Mouse (Mus musculus): ENCODE data around the gene Klhl31. TPM values are rescaled to one million over a fixed set of nuclear protein-coding genes. Genes with fewer than 3 reads are reported as not detected.

Klhl31 gene
- total RNA-seq (2015) = not detected in 2 replicates
- total RNA-seq (2017) = not detected in 2 replicates

DNA sequence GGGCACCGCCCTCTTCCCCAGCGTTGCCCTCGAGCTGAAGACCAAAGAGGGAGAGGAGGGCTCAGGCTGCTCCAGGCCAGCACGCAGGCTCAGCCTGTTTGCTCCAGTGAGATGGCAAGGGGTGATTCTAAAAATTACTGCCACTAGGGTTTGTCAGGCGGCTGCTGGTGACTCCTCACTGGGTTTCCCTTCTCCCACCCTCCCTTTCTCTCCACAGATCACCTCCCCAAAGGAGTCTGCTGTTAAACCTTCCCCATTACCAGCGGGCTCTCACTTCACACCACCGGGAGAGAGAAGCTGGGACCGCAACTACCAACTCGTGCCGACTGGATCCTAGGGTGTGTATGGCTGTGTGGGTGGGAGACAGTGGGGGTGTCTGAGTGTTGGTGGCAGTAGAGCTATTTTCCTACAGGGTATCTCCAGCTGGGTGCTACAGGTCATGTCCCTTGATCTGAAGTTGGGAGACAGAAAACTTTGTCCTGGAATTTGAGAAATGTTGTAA, at the start of gene Klhl31:
Gene Klhl31 (plus strand): TSS at position 51 of the 502 bp plus-strand sequence.
- ATAC-seq (replicated peaks; ENCODE audit: poor library complexity) = no peak

DNA sequence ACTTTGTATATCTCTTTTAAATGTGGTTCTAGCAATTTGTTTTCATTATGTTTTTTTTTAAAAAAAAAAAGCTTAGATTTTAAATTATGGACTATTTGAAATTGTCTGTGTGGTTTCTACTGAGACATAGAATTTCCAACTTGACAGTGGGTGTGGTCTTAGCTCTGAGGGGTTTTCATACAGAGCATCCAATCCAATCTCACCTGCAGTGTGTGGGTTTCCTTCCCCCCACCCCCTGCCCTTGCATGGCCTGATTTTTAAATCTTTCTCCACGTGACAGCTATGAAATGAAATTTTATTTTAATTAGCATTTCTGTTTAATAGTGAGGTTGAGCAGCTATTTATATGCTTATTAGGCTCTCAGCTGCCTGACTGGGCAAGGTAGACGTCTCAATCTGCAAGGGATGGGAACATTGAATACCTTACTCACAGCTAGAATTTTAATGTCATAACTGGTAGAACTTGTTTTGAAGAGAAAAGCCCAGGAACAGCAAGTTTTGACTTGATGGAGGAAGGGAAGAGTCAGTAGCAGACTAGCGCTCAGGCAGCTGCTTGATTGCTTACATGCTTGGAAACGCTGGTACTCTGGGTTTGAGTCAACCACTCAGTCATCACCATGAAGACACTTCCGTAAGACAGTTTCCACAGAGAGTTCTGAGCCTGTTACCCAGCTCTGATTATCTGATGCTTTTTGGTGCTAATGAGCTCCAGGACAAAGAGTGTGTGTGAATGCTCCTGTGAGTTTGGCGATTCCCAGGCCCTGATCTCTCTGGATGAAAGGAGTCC, 49.3 kb upstream of the Klhl31 start:
- ATAC-seq (replicated peaks; ENCODE audit: poor library complexity) = no peak

DNA sequence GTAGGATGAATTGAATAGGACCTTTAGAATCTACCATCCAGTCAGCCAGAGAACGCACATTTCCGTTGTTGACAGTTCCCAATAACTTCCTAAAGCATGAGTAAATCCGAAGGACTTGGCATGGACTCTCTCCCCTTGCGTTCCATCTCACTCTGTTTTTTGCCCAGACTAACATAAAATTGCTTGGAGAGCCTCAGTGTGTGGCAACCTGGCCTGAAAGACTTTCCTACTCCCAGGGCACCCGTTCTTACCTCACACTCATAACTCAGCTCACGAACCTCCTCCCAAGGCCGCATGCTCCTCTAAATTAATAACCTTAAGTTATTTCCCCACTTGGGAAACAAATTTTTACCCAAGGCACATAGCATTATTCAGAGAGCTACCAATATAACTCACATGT, 48.7 kb upstream of the Klhl31 start:
- ATAC-seq (replicated peaks; ENCODE audit: poor library complexity) = no peak

DNA sequence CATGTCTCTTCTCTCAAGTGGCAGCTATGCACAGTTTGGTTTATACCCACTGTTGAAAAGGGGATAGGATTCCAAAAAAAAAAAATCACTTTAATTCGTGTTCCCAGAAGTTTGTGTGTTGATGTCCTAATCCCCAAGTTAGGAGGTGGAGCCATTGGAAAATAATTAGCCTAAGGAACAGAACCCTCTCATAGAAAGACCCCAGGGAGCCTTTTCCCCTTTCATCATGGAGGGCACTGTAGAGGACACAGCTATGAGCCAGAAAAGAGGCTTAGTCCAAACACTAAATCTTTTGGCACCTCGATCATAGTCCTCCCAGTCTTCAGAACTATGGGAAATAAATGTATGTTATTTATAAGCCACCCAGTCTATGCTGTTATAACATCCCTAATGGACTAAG, 46.8 kb upstream of the Klhl31 start:
- no peak for ATAC-seq (replicated peaks; ENCODE audit: poor library complexity)

DNA sequence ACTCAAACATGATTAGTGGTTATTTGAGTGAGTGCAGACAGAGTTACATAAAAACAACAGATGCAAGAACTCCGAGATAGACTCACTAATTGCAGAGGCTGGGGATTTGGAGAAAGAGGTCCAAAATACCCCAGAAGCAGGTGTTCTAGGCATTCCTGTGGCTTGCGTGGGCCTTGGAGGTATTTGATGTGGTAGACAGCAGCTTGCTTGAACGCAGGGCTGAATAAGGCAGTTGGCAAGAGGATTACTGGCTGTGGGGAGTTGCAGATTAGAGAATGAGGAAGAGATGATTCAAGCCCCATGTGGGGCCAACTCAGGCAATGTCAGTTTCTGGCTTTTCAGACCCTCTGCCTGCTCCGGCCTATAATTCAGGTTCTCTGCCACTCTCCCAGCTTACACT, 43.9 kb upstream of the Klhl31 start:
- 0 out of 2 replicates have a peak, but pooled peaks have one; percentile 25 for ATAC-seq (replicated peaks; ENCODE audit: poor library complexity)

DNA sequence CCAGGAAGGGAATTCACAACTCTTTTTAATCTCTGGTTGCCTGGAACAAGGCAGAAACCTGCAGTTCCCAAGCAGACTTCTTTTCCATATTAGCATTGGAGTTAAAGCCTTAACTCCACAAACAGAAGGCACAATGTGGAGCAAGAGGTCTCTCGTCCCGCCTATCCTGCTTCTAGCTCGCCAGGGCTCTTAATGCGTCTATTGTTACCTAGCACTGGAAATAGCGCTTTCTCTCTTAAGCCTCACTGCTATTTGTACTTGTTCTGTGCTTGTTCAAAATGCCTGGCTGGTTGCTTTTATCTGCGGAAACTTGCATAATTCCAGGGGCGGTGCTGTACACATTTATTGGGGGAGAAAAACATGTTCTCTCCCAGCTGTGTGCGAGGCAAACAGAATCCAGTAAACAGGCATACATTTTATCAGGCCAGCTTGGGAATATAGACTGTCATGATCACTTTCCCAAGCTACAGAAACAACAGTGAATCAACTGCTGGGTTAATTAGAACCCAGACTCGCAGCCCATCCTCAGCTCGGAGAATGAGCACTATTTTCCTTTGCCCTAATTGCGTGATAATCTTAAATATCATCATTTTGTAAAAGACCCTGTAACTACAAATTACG, 41.2 kb upstream of the Klhl31 start:
- ATAC-seq (replicated peaks; ENCODE audit: poor library complexity) = no peak

DNA sequence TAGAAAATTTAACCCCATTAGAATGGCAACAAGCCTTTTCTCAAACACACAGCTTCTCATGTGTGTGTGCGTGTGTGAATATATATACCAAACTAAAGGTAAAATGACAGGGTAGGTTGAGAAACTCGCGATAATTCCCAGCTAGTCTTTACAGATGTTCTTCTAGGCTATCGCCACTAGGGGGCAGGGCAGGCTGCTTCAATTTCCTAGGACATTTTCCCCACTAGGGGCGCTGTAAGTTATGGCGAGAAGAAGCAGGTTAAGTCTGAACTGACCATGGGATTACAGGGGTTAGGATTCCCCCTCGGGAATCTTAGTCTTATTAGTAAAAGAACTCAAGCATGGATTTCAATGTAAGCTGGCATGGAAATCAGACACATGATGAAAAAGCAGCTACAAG, 39.9 kb upstream of the Klhl31 start:
- peak; percentile 96 for ATAC-seq (replicated peaks; ENCODE audit: poor library complexity)

DNA sequence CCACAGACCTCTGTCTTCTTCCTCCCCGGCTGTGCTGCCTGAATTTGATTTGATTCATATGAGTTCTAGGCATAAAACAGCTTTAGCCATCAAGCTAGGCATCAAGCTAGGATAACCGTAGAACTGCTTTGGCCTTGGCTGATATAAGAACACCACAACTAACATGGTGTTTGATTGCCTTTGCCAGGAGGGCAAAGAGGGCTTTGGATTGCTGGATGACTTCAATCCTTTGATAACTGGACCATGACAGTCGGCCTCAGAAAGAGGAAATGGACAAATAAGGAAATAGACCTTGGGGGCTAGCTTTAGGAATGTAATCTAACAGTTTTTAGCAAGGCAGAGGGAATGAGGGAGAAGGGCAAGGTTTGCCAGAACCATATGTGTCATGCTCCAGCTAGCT, 37.7 kb upstream of the Klhl31 start:
- no peak for ATAC-seq (replicated peaks; ENCODE audit: poor library complexity)

DNA sequence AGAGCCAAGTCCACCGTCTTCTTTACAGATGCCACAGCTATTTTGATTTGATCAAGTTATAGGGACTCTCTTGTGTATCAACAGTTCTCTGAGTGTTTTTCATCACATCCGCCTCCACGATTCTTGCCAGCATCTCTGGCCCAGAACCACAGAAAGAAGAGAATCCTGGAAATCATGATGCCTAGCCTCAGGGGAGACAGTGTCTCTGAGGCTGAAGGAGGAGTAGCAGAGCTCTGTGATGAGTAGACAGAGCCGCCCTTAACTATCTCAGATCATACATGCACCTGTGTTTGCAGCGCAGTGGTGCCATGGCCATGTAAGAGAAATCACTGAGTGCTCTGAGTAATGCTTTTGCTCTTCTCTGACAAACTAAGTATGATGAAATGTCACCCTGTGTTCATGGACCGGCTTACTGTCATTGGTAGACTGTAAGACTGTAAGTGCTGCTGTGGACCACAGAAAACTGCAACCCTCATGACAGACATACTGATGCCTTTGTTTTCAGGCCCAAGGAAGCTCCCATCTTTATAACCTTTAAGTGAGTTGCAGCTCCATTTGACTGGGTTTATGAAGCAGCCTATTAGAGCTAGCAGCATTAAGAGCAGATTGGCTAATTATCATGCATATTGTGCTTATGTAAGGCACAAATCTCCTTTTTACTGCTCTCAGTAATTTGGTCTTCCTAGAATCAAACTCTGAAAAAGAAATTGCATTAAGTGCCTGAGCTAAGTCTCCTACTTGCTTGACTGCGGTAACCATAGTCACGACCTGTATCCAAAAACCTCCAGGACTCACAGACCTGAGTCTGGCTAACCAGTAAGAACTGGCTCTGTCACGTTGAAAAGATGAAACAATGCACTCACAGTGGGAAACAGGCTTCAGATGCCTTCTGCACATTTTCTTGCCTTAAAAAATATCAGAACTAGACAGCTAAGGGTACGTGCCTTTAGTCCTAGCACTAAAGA, 33.7 kb upstream of the Klhl31 start:
- ATAC-seq (replicated peaks; ENCODE audit: poor library complexity) = no peak

DNA sequence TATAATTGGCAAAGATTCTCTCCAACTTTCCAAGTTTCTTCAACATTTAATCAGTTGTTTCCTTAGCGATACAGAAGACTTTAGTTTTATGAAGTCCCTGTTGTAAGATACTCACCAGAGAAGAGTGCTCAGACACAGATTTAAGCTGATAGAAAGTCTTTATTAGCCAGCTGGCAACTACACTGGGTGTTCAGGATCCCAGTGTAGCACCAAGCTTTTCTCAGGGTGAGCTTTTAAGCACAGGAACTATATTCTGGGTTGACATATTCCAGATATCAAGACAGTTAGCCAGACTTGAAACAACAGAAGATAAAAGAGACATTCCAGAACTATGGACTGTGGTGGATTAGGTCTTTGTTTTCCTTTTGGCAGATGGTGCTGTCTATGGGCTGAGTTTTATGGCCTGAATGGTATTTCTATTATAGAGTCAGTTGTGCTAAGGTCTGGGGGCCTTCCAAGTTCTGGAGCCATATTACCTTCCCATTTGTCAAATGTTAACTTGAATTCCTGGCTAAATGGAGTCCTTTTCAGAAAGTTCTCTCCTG, 32.3 kb upstream of the Klhl31 start:
- no peak for ATAC-seq (replicated peaks; ENCODE audit: poor library complexity)

DNA sequence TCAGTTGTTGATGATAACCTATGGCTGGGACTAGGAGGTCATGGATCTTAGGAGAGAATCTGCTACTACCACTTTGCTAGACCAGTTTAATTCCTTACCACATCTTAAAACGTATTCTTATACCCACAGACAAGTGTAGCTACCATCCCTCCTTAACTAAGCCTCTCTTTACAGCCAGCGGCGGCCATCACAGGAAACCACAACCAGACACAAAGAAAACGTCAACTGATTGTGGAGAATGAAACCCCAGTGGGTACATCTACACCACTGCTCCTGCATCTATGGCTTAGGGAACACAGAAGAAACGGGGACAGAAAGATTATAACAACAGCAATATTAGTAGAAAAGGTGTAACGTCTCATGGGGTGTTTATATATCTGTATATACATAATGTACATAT, 29.0 kb upstream of the Klhl31 start:
- ATAC-seq (replicated peaks; ENCODE audit: poor library complexity) = peak; percentile 50; the same call in 1 of the 2 replicates

DNA sequence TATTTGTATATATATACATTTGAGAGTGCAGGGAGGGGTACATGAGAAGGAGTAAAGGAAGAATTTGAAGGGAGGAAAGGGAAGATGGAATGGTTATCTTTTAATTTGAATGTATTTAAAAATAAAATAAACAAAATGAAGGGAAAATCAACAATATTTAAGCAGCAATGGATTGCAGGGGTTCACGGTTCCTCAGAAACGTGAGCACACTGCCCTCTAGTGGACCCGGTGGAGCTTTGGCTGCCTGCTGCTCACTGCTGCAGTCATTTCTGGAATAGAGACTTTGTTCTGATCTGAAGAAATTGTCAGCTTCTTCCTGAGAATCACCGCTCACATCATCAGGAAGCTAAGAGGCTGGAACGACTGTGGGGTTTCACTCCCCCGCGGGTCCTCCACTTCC, 28.5 kb upstream of the Klhl31 start:
- peak; percentile 80 for ATAC-seq (replicated peaks; ENCODE audit: poor library complexity)

DNA sequence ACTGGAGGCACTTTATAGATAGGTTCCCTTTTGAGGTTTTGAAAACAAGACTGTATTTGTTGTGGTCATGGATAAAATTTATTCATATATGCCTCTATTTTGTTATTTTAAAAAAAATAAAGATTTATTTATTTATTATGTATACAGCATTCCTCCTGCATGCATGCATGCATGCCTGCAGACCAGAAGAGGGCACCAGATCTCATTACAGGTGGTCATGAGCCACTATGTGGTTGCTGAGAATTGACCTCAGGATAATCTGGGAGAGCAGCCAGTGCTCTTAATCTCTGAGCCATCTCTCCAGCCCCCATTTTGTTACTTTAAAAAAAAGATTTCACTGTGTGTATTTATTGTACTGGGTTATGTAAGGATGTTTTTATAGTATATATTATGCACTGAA, 25.5 kb upstream of the Klhl31 start:
- 0 out of 2 replicates have a peak, but pooled peaks have one; percentile 29 for ATAC-seq (replicated peaks; ENCODE audit: poor library complexity)

DNA sequence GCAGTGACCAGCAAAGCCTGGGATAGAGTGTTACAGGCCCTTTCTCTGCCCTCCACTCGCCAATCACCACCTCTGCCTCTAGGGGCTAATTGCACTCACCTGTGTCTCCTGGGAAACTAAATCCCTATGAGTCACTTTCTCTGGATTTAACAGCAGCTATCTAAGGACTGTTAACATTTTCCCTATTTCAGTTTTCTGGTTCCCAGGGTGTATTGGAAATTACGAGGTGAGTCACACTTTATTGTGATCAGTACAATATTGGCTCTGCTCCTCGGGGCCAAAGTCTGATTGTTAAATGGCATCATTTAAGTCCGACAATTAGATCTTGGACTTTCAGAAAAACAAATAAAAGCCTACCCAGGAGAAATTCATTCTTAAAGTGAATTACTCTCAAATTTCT, 24.0 kb upstream of the Klhl31 start:
- ATAC-seq (replicated peaks; ENCODE audit: poor library complexity) = no peak

DNA sequence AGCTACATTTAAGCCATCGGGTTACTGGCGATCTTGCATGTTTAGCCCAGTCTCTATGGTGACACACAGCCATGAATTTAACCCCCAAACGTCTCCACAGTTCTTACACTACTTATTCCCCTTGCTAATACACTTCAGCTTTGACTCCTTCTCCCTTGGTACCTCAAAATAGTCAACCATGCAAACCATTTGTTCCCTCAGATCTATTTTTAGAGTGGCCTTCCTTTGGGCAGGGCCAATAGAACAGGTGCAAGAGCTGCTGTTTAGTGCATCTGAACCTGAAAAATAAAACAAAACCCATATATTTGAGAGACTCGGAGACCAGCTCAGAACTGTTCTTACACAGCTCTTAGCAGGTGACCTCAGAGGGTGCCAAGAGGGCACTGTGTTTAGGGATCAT, 20.4 kb upstream of the Klhl31 start:
- ATAC-seq (replicated peaks; ENCODE audit: poor library complexity) = no peak

DNA sequence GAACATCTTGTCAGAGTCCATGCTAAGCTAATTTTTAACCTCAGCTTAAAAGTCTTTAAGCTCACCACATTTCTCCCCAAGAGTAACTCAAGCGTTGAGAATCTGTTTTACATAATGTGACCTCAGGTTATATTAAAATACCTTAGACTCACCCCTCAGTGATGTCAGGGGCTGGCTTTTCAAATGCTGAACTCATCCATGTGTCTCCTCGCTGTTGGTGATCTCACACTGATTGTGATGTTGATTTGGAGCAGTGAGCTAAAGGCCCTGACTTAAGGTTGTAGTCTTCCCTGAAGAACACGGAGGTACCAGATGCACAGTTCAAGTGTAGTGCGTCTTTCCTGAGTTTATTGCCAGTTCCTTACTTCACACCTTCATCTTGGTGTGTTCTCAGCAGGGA, 19.5 kb upstream of the Klhl31 start:
- ATAC-seq (replicated peaks; ENCODE audit: poor library complexity) = no peak

DNA sequence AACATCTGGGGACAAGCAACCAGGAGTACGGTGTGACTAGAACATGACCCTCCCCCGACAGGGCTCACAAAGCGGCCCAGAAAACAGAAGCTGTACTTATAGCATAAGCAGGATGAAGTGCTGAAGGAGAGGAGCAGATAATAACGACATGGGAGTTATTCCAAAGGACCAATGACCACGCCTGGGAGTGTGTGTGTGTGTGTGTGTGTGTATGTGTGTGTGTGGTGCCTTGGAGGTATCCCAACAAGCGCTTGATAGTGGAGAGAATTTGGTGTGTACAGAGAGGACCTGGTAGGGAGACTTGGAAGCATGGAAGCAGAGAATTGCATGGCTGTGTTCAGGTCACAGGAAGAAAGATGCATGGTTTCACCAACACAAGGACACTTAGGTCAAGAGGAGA, 18.5 kb upstream of the Klhl31 start:
- no peak for ATAC-seq (replicated peaks; ENCODE audit: poor library complexity)

DNA sequence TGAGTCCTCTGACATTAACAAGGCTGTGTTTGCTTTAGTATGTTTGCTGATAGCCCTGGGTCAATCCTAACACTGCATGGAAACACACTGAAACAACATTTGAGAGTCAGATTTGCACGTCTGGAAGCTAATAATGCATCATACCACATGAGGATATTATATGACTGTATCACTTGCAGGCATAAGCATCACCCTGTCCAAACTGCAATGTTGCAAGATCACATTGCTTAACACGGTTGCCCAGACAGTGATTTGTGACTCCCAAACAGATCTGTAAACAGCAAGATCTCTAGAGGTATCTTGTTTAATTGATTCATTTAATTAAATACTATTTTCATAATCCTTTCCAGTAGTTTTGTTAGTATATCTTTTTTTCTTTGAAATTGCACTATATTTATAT, 17.9 kb upstream of the Klhl31 start:
- no peak for ATAC-seq (replicated peaks; ENCODE audit: poor library complexity)

DNA sequence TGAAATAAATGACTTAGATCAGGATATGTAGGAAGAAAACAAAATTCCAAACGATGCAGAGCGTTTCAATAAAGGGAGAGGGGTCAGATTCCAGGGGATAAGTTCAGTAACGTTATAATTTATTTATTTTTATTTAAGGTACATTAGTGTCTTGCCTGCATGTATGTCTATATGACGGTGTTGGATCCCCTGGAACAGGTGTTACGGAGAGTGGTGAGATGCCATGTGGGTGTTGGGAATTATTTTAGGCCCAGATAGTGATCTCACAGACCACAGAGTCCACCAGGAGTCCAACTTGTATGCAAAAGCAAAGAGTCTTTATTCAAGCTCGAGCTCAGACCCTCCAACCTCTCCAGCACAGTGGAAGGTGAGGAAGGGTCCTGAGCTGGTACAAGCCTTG, 16.2 kb upstream of the Klhl31 start:
- no peak for ATAC-seq (replicated peaks; ENCODE audit: poor library complexity)

DNA sequence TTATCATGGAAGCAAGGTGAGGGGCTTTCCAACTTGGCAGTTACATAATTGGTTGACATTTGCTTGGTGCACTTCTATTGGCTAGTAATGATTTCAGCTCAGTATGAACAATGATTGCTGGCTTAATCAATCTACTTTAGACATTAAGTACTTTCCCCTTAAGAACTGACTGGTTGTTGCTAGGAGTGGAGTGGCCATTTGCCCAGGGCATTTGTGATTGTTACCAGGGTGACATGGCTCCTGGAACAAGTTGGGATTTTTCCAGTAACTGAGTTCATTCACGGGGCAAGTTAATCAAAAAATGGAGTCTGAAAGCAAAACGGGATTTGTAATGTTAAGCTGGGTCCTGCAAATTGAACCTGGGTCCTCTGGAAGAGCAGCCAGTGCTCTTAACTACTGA, 15.8 kb upstream of the Klhl31 start:
- no peak for ATAC-seq (replicated peaks; ENCODE audit: poor library complexity)

DNA sequence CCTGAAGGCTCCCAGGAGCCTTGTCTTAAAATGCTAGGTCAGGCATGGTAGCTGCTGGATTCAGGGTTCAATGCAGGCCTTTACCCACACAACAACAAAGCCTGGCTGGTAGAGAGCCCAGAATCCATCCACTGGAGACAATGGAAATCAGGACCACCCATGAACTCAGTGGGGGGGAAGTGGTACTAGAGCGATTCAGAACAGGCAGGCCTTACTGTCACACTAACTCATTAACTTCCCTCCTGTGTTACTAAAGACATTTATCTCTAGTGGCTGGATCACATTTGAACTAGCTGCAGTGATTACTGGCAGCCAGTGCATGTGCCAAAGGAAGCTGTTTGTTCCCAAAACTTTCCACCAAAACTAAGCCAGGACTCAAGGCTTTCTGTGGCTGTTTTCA, 13.4 kb upstream of the Klhl31 start:
- no peak for ATAC-seq (replicated peaks; ENCODE audit: poor library complexity)

All from megakaryocyte progenitor cell, adult 5-6 weeks (primary cell).